Mouse (Mus musculus) thymus, adult 18-20 months (tissue): ENCODE measurements around the gene Slc16a6.

Experiments used
- DNase-seq, 2 experiments: peaks; one replicate each; pipeline ENCODE4 v3.0.0; 2022; ENCODE audit warnings: mixed read lengths in 2 of 2

Gene Slc16a6

GRCm38 (mm10) chr11:109410197-109410980 lies 63.0 kb downstream of the Slc16a6 start:
- DNase-seq = no peak

- DNase-seq = no peak
Observed at GRCm38 (mm10) chr11:109406431-109406830, 67.0 kb downstream of the Slc16a6 start.
